Mouse (Mus musculus) hindlimb bud, embryonic 11.5 days (tissue): ENCODE data around the gene Entpd3.

Experiments
- DNase-seq: peaks from one replicate; pipeline ENCODE4 v3.0.0-alpha.2; 2012; ENCODE audit warnings: low read depth, low spot score; ENCODE audit errors: extremely low spot score

Entpd3 gene

GRCm38 (mm10) chr9:120578701-120579100 lies 39.1 kb downstream of the Entpd3 start:
- DNase-seq, result no peak

- DNase-seq, result no peak
Measured at GRCm38 (mm10) chr9:120579808-120580207, 40.2 kb downstream of the Entpd3 start.

GRCm38 (mm10) chr9:120581941-120582618 lies 42.5 kb downstream of the Entpd3 start:
- no peak for DNase-seq

- DNase-seq, result no peak
Measured at GRCm38 (mm10) chr9:120582619-120583308, 43.1 kb downstream of the Entpd3 start.

- no peak for DNase-seq
Measured at GRCm38 (mm10) chr9:120583314-120583713, 43.7 kb downstream of the Entpd3 start.

GRCm38 (mm10) chr9:120586546-120586945 lies 46.9 kb downstream of the Entpd3 start:
- DNase-seq, result no peak

GRCm38 (mm10) chr9:120591490-120591889 lies 51.9 kb downstream of the Entpd3 start:
- no peak for DNase-seq

DNA sequence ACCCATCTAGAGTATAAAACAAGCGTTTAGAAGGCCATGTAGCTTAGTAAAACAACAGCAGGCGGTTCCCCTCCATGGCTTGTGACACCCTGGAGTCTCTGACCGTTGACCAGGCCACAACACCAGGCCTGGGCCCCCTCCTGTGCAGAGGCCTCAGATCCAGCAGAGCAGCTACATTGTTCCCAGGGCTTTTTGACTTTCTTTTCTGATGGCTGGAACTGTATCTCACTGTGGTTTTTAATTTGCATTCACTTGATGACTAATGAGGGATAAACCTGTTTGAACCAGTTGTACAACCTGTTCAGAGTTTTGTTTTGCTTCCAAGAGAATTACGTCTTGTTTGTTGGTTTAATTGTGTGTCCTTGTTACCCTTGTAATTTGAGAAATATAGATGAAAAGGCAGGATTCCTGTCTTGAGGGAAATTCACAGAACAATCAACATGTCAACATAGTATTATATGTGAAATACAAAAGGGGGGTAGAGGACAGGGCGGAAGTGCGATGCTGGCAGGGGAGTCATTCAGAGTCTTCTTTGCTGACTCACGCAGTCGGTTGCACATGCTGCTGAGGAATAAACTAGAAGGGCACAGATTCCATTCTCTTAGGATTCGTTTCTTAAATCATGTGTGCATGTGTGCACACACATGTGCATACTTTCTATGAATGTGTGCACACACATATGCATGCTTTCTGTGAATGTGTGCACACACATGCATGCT lies 53.9 kb downstream of the Entpd3 start:
- no peak for DNase-seq

- no peak for DNase-seq
Measured at GRCm38 (mm10) chr9:120594839-120595238, 55.2 kb downstream of the Entpd3 start.

GRCm38 (mm10) chr9:120595306-120595705 lies 55.7 kb downstream of the Entpd3 start:
- DNase-seq, result no peak

DNA sequence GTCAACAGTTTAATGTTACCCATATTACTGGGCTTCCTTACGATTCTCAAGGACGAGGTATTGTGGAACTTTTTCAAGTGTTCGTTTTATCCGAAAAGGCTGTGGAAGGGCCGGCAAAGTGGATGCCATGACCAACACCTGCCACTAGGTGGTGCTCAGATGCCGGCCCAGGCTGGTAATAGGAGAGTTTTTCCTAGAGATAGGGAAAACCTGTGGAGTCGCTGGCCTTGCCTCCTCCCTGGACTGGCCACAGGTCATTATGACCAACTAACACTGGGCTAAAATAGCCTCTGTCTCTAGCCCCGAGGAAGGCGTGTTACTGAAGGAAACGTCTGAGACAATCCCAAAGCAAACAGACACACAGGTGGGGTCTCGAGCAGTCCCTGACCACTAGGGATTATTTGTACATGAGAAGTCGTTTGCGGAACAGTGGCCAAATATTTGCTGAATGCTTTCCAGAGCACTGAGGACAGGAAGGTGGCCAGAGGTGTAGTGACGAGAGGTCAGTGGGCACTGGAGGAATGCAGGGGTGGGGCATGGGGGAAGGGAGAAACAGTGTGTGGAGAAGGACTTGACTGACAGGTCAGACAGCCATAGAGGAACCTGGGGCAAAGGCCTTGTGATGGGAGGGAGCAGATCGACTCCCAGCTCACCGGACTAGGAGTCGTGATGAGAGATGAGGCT lies 62.0 kb downstream of the Entpd3 start:
- no peak for DNase-seq

DNA sequence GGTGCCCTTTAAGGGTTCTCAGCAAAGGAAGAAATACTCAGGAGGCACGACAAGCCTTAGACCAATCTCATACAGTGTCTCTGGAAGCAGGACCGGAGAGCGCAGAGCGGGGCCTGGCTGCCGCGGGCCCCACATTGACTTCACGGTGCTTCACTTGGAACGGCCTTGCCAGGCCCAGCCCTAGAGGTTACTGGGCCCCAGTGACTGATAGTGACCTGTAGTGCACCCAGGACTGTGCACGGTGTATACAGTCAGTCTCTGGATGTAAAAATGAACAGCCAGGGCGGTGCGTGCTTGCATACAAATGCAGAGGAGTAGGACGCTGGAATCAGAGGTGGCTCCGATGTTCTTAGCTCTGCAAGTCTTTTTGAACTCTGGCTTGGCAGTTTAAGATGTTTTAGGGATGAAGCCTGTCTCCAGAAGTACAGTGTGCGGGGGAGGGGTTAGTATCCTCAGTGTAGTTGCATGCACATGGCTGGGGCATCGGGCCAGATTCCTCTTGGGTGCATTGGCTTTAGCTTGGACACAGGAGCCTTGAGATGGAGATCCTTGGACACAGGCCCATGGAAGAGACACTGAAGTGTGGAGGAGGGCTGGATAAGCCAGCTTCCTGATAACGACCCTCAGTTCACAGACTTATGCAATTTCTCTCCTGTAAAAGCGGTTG lies 62.7 kb downstream of the Entpd3 start:
- DNase-seq, result no peak

DNA sequence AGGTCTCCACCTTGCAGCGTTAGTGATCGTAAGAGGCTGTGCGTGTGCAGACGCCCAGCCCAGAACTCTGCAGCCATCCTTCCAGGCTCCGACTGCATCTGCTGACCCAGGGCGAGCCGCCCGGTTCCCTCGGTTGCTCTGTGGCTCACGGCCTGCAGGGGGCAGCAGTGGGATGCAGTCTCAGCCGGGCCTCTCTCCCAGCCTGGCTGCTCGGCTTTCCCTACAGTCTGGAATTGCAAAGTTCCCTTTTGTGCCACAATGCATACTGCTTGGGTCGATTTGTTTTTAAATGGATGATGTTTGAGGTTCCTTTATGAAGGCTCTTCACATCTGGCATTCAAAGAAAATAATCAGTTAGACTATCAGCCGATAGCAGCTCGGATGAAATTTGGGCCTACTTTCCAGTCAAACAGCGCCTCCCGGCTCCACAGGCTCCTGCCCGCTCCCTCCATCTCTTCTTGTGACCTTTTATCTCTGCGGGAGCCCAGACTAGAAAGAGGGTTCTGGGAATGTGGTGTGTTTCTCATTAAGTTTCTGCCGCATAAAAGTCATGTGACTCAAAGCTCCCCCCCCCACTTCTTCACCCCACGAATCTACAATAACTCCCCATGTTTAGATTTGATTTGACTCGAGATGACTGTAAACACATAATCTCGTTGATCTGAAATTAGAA lies 63.4 kb downstream of the Entpd3 start:
- DNase-seq, result peak; percentile 93

- no peak for DNase-seq
Measured at GRCm38 (mm10) chr9:120603512-120603908, 63.9 kb downstream of the Entpd3 start.

- DNase-seq, result no peak
Measured at GRCm38 (mm10) chr9:120603956-120604355, 64.3 kb downstream of the Entpd3 start.

DNA sequence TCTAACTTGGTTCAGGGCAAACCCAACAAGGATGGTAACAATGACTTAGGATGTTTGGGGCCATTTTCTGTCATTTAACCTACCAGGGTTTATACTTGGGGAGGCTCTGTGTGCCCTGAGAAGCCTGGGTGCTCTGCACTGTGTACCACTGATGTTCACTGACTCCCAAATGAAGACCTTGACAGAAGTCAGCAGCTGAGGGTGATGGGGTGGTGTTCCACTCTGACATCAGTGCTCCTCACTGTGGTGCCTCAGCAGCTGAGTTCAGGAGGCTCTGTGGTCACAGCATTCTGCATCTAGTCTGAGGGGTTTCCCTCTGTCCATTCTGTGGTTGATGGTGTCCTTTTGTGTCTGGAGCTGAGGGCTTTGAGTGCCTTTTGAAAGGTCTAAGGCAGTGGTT lies 71.4 kb downstream of the Entpd3 start:
- DNase-seq, result no peak

GRCm38 (mm10) chr9:120614059-120614458 lies 74.4 kb downstream of the Entpd3 start:
- no peak for DNase-seq
